Mouse (Mus musculus) kidney, embryonic 16.5 days (tissue): ENCODE measurements around the gene Parva. TPM values are rescaled to one million over a fixed set of nuclear protein-coding genes. Genes with fewer than 3 reads are reported as not detected.

Experiments
- ATAC-seq: fragments of 200-750 bp; cut with Nextera tagmentation; 2 replicates; pipeline ENCODE4 v1.8.0; 2017; ENCODE audit warnings: moderate TSS enrichment; ENCODE audit not compliant: low FRiP score, low TSS enrichment
- H3K27ac ChIP-seq: fragments of 300-500 bp; sonication (generic); 2 replicates; pipeline ENCODE4 v1.5.1; 2014; ENCODE audit warnings: low read length
- H3K27me3 ChIP-seq: fragments of 300-500 bp; sonication (generic); 2 replicates; pipeline ENCODE4 v1.6.1; 2014; ENCODE audit warnings: low read length, control low read depth, mixed read lengths; ENCODE audit not compliant: insufficient read depth
- H3K36me3 ChIP-seq: fragments of 300-500 bp; sonication (generic); 2 replicates; pipeline ENCODE4 v1.6.1; 2014; ENCODE audit warnings: low read length, control low read depth, mixed read lengths; ENCODE audit not compliant: insufficient read depth
- H3K4me1 ChIP-seq: fragments of 300-500 bp; sonication (generic); 2 replicates; pipeline ENCODE4 v1.6.1; 2014; ENCODE audit warnings: low read length, control low read depth, mixed read lengths; ENCODE audit not compliant: insufficient read depth
- H3K4me2 ChIP-seq: fragments of 300-500 bp; sonication (generic); replicated peaks from 2 replicates; pipeline ENCODE4 v1.6.1; 2014; ENCODE audit warnings: low read depth, low read length
- H3K4me3 ChIP-seq: fragments of 300-500 bp; sonication (generic); 2 replicates; pipeline ENCODE4 v1.5.1; 2014; ENCODE audit warnings: mild to moderate bottlenecking, low read length
- H3K9ac ChIP-seq: fragments of 300-500 bp; sonication (generic); replicated peaks from 2 replicates; pipeline ENCODE4 v1.6.1; 2014; ENCODE audit warnings: low read length
- H3K9me3 ChIP-seq: fragments of 300-500 bp; sonication (generic); 2 replicates; pipeline ENCODE4 v1.6.1; 2016; ENCODE audit warnings: low read length, control low read depth
- WGBS: fragments of 180-500 bp; shearing (Covaris S2); extraction: QIAGEN DNeasy Blood & Tissue Kit; methylation state at CpG from one replicate; pipeline ENCODE4 v1.1.7; 2014; 5-methylcytosine and 5-hydroxymethylcytosine counted together
- polyA plus RNA-seq: library from polyadenylated mRNA; unstranded; fragments of >200 nt; fragmentation: Nextera tagmentation; extraction: Ambion mirVana; gene quantifications from 2 replicates; pipeline ENCODE4 v1.2.1, GENCODE M21; 2015

Parva gene
- polyA plus RNA-seq, 1 experiment from 2014 or later: 120 TPM

DNA sequence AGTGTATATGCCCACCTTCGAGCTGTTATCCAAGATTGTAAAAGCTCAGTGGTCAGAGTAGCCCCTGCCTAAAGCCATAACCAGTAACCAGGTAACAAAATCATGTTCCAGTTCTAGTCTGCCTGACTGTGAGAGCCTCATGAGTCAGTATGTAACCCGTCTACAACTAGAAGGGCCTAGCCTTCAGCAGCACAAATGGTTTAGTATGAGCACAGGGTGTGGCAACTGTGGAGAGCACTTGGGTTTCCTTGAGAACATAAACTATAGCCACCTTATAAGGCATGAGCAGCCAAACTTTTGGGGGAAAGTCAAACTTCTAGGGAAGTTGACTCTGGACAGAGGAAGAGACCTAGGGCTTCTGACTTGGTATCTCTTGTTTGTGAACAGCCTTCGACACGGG, 139.7 kb downstream of the Parva start:
- Histone ChIP-seq H3K36me3 (peaks cover 22% of the 10 kb centered on the region), H3K4me1 (no peaks in the 10 kb centered on the region), H3K4me2 (no peak overlapping the region), H3K9ac (no peak overlapping the region), H3K27ac (no peak overlapping the region), H3K9me3 (no peaks in the 10 kb centered on the region), H3K4me3 (no peak overlapping the region), H3K27me3 (no peaks in the 10 kb centered on the region)
- no peak for ATAC-seq
- 93% methylated on average over 4 of the region's 4 CpGs for WGBS

DNA sequence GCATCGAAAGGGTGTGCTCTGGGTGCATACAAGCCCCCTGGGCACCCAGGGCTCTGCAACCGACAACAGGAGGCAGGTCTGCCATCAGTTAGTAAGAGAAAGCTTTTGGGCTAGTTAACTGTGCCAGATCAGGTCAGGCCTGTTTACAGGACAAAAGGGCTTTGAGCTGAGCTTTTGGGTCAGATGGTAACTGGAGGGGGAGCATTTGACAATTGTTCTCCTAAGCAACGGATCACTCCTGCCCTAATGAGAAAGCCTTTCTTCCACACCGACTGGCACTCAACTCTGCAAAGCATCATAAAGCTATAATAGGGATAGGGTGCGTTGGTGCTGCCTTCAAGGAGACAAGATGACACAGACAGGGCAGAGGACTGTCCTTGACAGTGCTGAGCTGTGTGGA, 141.7 kb downstream of the Parva start:
- no peaks in the 10 kb centered on the region for H3K4me1 ChIP-seq
- H3K27ac ChIP-seq: no peak overlapping the region
- no peak for ATAC-seq
- H3K27me3 ChIP-seq: no peaks in the 10 kb centered on the region
- no peaks in the 10 kb centered on the region for H3K9me3 ChIP-seq
- WGBS: 51% methylated on average over 5 of the region's 5 CpGs
- H3K36me3 ChIP-seq: peaks cover 33% of the 10 kb centered on the region
- H3K4me3 ChIP-seq: no peak overlapping the region
- no peak overlapping the region for H3K4me2 ChIP-seq
- H3K9ac ChIP-seq: no peak overlapping the region

DNA sequence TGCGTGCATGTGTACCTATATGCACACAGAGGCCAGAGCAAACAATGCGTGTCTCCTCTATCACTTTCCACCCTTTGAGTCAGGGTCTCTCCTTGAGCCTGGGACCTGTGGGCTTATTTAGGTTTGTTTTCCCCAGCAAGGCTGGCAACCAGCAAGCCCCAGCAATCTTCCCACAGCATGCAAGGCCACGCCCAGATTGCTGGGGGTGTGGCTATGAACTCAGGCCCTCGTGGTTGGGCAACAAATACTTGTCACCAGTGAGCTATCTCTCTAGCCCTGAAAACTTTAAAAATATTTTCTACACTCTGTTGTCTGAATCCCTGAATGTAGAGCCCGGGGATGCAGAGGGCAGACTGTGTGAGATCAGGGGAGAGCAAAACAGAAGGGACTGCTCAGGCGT, 154.3 kb downstream of the Parva start:
- no peak overlapping the region for H3K4me3 ChIP-seq
- no peaks in the 10 kb centered on the region for H3K4me1 ChIP-seq
- peaks cover 9% of the 10 kb centered on the region for H3K9me3 ChIP-seq
- H3K9ac ChIP-seq: no peak overlapping the region
- H3K27ac ChIP-seq: no peak overlapping the region
- 65% methylated on average over 6 of the region's 6 CpGs for WGBS
- no peak for ATAC-seq
- H3K36me3 ChIP-seq: peaks cover 34% of the 10 kb centered on the region
- H3K27me3 ChIP-seq: no peaks in the 10 kb centered on the region
- H3K4me2 ChIP-seq: no peak overlapping the region

DNA sequence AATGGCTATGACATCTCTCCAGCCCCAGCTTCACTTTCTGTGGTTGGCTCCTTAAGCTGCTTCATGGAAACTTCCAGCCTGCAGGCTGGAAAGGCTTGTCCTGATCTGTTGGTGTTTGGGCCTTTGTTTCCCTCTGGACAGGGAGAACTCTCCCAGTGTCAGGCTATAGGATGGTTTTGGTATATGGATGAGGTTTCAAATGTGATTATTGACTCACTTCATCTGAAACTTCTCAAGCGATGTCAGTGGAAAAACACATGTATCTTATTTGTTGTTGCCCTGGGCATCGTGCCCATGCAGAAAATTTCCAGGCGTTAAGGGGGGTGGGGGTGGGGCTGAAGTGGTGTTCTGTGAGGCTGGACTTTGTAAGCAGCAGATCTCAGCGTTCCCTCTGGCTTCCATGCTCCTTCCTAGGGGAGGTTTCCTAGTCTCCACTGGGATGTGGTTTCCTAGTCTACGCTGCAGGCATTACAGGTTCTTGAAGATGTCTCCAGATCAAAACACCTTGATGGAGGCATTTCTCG, 155.6 kb downstream of the Parva start:
- Histone ChIP-seq H3K4me2 (no peak overlapping the region), H3K36me3 (peaks cover 33% of the 10 kb centered on the region), H3K27me3 (no peaks in the 10 kb centered on the region), H3K4me3 (no peak overlapping the region), H3K9me3 (peaks cover 10% of the 10 kb centered on the region), H3K4me1 (no peaks in the 10 kb centered on the region), H3K27ac (no peak overlapping the region), H3K9ac (no peak overlapping the region)
- 78% methylated on average over 6 of the region's 6 CpGs for WGBS
- no peak for ATAC-seq

DNA sequence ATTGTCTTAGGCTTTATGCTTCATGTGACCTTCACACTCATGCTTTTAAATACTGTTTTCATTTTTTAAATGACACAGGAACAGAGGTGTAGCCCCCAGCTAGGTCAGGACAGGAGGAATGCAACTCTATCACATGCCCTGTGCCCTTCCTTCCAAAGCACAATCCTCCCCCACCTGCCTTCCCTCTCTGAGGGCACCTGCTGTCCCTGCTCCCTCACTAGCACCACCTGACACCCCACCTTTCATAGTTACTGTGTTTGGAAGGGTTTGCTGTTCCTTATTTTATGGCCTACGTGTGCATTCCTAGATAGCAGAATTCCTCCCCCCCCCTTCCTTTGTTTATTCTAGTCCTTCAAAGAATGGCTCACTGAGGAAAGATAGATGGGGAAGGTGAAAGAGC, 160.1 kb downstream of the Parva start:
- Histone ChIP-seq H3K27me3 (no peaks in the 10 kb centered on the region), H3K4me1 (no peaks in the 10 kb centered on the region), H3K4me3 (no peak overlapping the region), H3K9me3 (peaks cover 10% of the 10 kb centered on the region), H3K36me3 (peaks cover 21% of the 10 kb centered on the region), H3K27ac (no peak overlapping the region), H3K4me2 (no peak overlapping the region), H3K9ac (no peak overlapping the region)
- 42% methylated on average over 1 of the region's 1 CpGs for WGBS
- ATAC-seq: no peak

DNA sequence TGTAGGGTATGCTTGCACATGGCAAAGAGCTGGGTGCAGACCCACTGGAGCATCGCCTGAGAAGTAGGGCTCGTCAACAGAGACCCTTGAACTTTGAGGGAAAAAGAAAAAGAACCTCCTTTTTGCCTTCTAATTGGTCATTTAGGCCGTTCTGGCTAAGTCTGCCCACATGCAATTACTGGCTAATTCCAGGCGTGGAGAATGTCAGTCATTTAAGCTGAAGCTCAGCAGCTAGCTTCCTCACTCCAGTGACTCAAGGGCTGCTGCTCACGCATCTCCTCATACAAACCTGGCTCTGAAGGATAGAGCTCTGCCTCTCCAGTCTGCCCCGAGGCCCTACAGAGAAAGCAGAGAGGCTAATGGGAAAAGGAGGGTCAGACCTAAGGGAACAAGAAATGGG, 162.2 kb downstream of the Parva start:
- no peak overlapping the region for H3K4me2 ChIP-seq
- H3K9me3 ChIP-seq: peaks cover 10% of the 10 kb centered on the region
- H3K27ac ChIP-seq: no peak overlapping the region
- no peaks in the 10 kb centered on the region for H3K27me3 ChIP-seq
- ATAC-seq: no peak
- 56% methylated on average over 6 of the region's 6 CpGs for WGBS
- peaks cover 16% of the 10 kb centered on the region for H3K36me3 ChIP-seq
- H3K4me3 ChIP-seq: no peak overlapping the region
- H3K9ac ChIP-seq: no peak overlapping the region
- no peaks in the 10 kb centered on the region for H3K4me1 ChIP-seq

DNA sequence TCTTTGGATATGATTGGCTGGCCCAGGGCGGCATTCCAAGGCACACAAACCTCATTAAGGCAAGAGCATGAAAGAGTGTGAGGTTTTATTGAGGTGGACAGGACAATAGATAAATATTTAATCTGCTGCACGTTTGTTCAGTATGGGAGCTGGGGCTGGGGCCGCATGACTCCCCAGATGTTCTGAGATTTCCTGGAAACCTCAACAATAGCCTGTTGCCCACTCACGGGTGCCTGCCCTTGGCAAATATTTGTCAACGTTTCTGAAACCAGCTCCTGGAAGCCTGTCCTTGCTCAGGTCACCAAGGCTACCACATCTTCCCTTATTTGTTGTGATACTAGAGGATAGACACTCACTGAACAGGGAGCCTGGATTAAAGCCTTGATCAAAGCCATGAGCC, 166.3 kb downstream of the Parva start:
- no peaks in the 10 kb centered on the region for H3K27me3 ChIP-seq
- H3K4me2 ChIP-seq: no peak overlapping the region
- H3K9me3 ChIP-seq: no peaks in the 10 kb centered on the region
- H3K27ac ChIP-seq: no peak overlapping the region
- no peak for ATAC-seq
- no peak overlapping the region for H3K4me3 ChIP-seq
- WGBS: 68% methylated on average over 5 of the region's 5 CpGs
- H3K36me3 ChIP-seq: no peaks in the 10 kb centered on the region
- H3K9ac ChIP-seq: no peak overlapping the region
- peaks cover 3% of the 10 kb centered on the region; the same call in 1 of the 2 replicates for H3K4me1 ChIP-seq

DNA sequence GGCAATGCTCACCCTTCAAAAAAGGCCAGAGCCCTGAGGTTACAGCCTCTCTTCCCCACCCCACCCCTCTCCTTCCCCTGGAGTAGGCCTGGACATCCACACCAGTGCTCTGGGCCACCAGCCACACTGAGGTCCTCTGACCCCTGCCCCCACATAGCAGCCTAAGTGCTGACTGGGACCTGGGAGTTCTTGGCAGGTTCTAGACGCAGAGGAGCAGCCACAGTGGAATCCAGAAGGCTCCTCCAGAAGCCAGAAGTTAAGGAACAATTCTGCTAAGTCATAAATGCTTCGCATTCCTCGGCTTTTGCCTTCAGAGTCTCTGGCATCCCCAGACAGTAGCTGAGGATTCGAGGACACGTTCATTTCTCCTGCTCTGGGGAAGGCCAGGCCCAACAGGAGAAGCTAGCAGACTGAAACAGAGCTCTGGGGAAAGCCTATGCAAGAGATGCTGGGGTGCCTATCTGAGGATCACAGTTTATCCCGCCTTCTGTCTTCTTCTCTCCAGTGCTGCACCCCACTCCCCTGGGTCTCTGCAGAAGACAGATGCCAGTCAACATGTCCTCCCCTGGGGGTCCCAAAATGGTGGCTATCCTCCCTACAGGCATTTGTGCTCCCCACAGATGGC, 168.0 kb downstream of the Parva start:
- no peak overlapping the region for H3K9ac ChIP-seq
- no peaks in the 10 kb centered on the region for H3K27me3 ChIP-seq
- H3K27ac ChIP-seq: 0 out of 2 replicates have a peak overlapping the region, but pooled peaks have one; percentile 1
- no peaks in the 10 kb centered on the region for H3K36me3 ChIP-seq
- peaks cover 3% of the 10 kb centered on the region; the same call in 1 of the 2 replicates for H3K4me1 ChIP-seq
- no peaks in the 10 kb centered on the region for H3K9me3 ChIP-seq
- no peak overlapping the region for H3K4me2 ChIP-seq
- 53% methylated on average over 6 of the region's 6 CpGs for WGBS
- peak; percentile 66; the same call in 1 of the 2 replicates for ATAC-seq
- no peak overlapping the region for H3K4me3 ChIP-seq

DNA sequence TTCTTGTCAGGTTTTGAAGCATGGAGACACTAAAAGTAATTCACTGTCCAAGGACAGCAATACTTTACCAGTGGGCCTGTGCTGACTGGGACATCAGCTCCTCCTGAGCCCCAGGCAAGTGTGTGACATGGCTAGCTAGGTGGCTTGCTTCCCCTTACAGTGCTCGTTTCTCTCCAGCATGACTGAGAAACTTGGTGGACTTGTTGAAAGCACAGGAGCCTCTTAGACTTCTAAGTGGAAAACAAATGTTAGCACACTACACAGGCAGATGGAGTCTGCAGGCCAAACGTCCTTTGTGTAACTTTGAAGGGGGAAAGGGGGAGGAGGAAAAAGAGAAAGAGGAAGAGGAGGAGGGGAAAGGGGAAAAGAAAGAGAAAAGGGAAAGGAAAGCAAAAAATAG, 172.3 kb downstream of the Parva start:
- Histone ChIP-seq H3K4me3 (no peak overlapping the region), H3K36me3 (no peaks in the 10 kb centered on the region), H3K27ac (no peak overlapping the region), H3K9ac (no peak overlapping the region), H3K9me3 (no peaks in the 10 kb centered on the region), H3K27me3 (no peaks in the 10 kb centered on the region), H3K4me1 (peaks cover 22% of the 10 kb centered on the region), H3K4me2 (no peak overlapping the region)
- ATAC-seq: no peak
- WGBS: 21% methylated on average over 2 of the region's 2 CpGs

DNA sequence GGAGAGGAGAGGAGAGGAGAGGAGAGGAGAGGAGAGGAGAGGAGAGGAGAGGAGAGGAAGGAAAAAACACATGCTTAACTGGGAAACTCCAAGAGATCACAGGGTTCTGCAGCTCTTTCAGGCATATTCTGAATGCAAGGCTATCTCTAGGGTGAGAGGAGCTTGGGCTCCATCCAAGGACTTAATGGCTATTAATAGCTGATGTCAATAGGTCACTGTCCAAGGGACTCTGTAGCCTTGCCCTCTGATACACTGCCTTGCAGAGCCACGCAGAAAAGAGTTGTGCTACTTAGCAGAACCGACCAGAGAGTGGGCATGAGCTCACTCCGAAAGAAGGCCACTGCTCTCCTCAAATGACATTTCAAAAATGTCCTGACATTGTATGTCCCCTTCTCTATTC, 172.9 kb downstream of the Parva start:
- Histone ChIP-seq H3K4me1 (peaks cover 24% of the 10 kb centered on the region), H3K27me3 (no peaks in the 10 kb centered on the region), H3K4me2 (no peak overlapping the region), H3K27ac (no peak overlapping the region), H3K9ac (no peak overlapping the region), H3K36me3 (no peaks in the 10 kb centered on the region), H3K4me3 (no peak overlapping the region), H3K9me3 (no peaks in the 10 kb centered on the region)
- WGBS: 54% methylated on average over 3 of the region's 3 CpGs
- no peak for ATAC-seq
